Mouse (Mus musculus) liver, embryonic 12.5 days (tissue): ENCODE measurements around the gene Crabp2. TPM values are rescaled to one million over a fixed set of nuclear protein-coding genes. Genes with fewer than 3 reads are reported as not detected.
A peak's percentile ranks its signal among the peaks of the same experiment; 100 is the strongest.
"Not testable (repeated sequence)": the region's sequence is repeated elsewhere in the genome, so short reads cannot be mapped to it uniquely, and the experiment has no call there.

ENCODE experiments used
- ATAC-seq: fragments of 200-750 bp; cut with Nextera tagmentation; 2 replicates; pipeline ENCODE4 v1.8.0; 2017; ENCODE audit warnings: moderate number of reproducible peaks, mild to moderate bottlenecking, moderate library complexity
- H3K27ac ChIP-seq: fragments of 300-500 bp; sonication (generic); 2 replicates; pipeline ENCODE4 v1.5.1; 2016; ENCODE audit warnings: mild to moderate bottlenecking
- H3K27me3 ChIP-seq: fragments of 300-500 bp; sonication (generic); replicated peaks from 2 replicates; pipeline ENCODE4 v1.6.1; 2016; ENCODE audit warnings: mild to moderate bottlenecking, moderate library complexity
- H3K36me3 ChIP-seq: fragments of 300-500 bp; sonication (generic); 2 replicates; pipeline ENCODE4 v1.6.1; 2016; ENCODE audit warnings: mild to moderate bottlenecking, moderate library complexity
- H3K4me1 ChIP-seq: fragments of 300-500 bp; sonication (generic); 2 replicates; pipeline ENCODE4 v1.6.1; 2016
- H3K4me2 ChIP-seq: fragments of 300-500 bp; sonication (generic); 2 replicates; pipeline ENCODE4 v1.6.1; 2016; ENCODE audit warnings: mild to moderate bottlenecking, moderate library complexity
- H3K4me3 ChIP-seq: fragments of 300-500 bp; sonication (generic); 2 replicates; pipeline ENCODE4 v1.5.1; 2016; ENCODE audit warnings: mild to moderate bottlenecking, moderate library complexity
- H3K9ac ChIP-seq: fragments of 300-500 bp; sonication (generic); 2 replicates; pipeline ENCODE4 v1.6.1; 2016; ENCODE audit warnings: mild to moderate bottlenecking, moderate library complexity
- H3K9me3 ChIP-seq: fragments of 300-500 bp; sonication (generic); replicated peaks from 2 replicates; pipeline ENCODE4 v1.6.1; 2016; ENCODE audit warnings: mild to moderate bottlenecking, moderate library complexity
- WGBS: fragments of 180-500 bp; shearing (Covaris S2); methylation state at CpG from one replicate; pipeline ENCODE4 v1.1.7; 2016; ENCODE audit not compliant: insufficient replicate concordance; 5-methylcytosine and 5-hydroxymethylcytosine counted together
- polyA plus RNA-seq: library from polyadenylated mRNA; unstranded; fragments of >200 nt; fragmentation: Nextera tagmentation; extraction: Ambion mirVana; gene quantifications from 2 replicates; pipeline ENCODE4 v1.2.1, GENCODE M21; 2016

Gene Crabp2
- 3.9 and 6.5 TPM in 2 replicates for polyA plus RNA-seq

GRCm38 (mm10) chr3:87948378-87949265 lies at the start of gene Crabp2:
Crabp2 (plus strand) TSS chr3:87948666.
- H3K4me3 ChIP-seq: peak within 1 kb of the TSS; percentile 31
- H3K9ac ChIP-seq: no peak within 1 kb of the TSS

GRCm38 (mm10) chr3:87899266-87899665 lies 49.2 kb upstream of the Crabp2 start:
- H3K9me3 ChIP-seq: no peaks in the 10 kb centered on the region
- ATAC-seq: no peak
- no peaks in the 10 kb centered on the region for H3K36me3 ChIP-seq
- no peak overlapping the region for H3K4me3 ChIP-seq
- 76% methylated on average over 3 of the region's 3 CpGs for WGBS
- H3K4me2 ChIP-seq: peak overlapping the region; percentile 72; the same call in 1 of the 2 replicates
- no peak overlapping the region for H3K9ac ChIP-seq
- no peaks in the 10 kb centered on the region for H3K27me3 ChIP-seq
- peaks cover 47% of the 10 kb centered on the region for H3K4me1 ChIP-seq
- peak overlapping the region; percentile 31; the same call in 1 of the 2 replicates for H3K27ac ChIP-seq

More at GRCm38 (mm10) chr3:87948378-87949265, at the start of gene Crabp2:
- H3K9me3 ChIP-seq: no peaks in the 10 kb centered on the region
- peaks cover 94% of the 10 kb centered on the region for H3K27me3 ChIP-seq
- H3K4me2 ChIP-seq: peak within 1 kb of the TSS; percentile 54
- H3K27ac ChIP-seq: no peak within 1 kb of the TSS
- ATAC-seq: no peak
- H3K4me1 ChIP-seq: peaks cover 37% of the 10 kb centered on the region
- whole genome bisulfite sequencing: 5% methylated on average over 35 of the region's 35 CpGs
- H3K36me3 ChIP-seq: no peaks in the 10 kb centered on the region

- Histone ChIP-seq H3K4me3 (no peak overlapping the region), H3K4me2 (peak overlapping the region; percentile 72), H3K9ac (no peak overlapping the region), H3K27me3 (no peaks in the 10 kb centered on the region), H3K4me1 (peaks cover 49% of the 10 kb centered on the region), H3K36me3 (no peaks in the 10 kb centered on the region), H3K27ac (peak overlapping the region; percentile 98), H3K9me3 (no peaks in the 10 kb centered on the region)
- 86% methylated on average over 3 of the region's 3 CpGs for WGBS
- ATAC-seq: no peak
These were observed 48.7 kb upstream of the Crabp2 start for GRCm38 (mm10) chr3:87899776-87900175.

GRCm38 (mm10) chr3:87901036-87901624 lies 47.3 kb upstream of the Crabp2 start:
- no peaks in the 10 kb centered on the region for H3K27me3 ChIP-seq
- H3K4me2 ChIP-seq: peak overlapping the region; percentile 72

GRCm38 (mm10) chr3:87901959-87902358 lies 46.5 kb upstream of the Crabp2 start:
- H3K4me2 ChIP-seq: peak overlapping the region; percentile 72
- not testable (repeated sequence) for H3K9me3 ChIP-seq, H3K27me3 ChIP-seq, H3K36me3 ChIP-seq, ATAC-seq
- peak overlapping the region; percentile 72 for H3K9ac ChIP-seq
- peak overlapping the region; percentile 98 for H3K27ac ChIP-seq
- H3K4me3 ChIP-seq: peak overlapping the region; percentile 47
- H3K4me1 ChIP-seq: peaks cover 60% of the 10 kb centered on the region
- 48% methylated on average over 6 of the region's 6 CpGs for WGBS

More at GRCm38 (mm10) chr3:87901036-87901624, 47.3 kb upstream of the Crabp2 start:
- Histone ChIP-seq H3K9ac (peak overlapping the region; percentile 72), H3K27ac (peak overlapping the region; percentile 98), H3K4me3 (peak overlapping the region; percentile 47), H3K9me3 (no peaks in the 10 kb centered on the region), H3K36me3 (no peaks in the 10 kb centered on the region), H3K4me1 (peaks cover 60% of the 10 kb centered on the region)
- peak; percentile 85 for ATAC-seq
- 4% methylated on average over 1 of the region's 1 CpGs for WGBS

GRCm38 (mm10) chr3:87903821-87904220 lies 44.6 kb upstream of the Crabp2 start:
- peak overlapping the region; percentile 48; the same call in 1 of the 2 replicates for H3K9ac ChIP-seq

GRCm38 (mm10) chr3:87905880-87906485 lies 42.5 kb upstream of the Crabp2 start, which contains the start of gene Hdgf:
Hdgf (plus strand) TSS chr3:87906321.
- Histone ChIP-seq H3K36me3 (peaks cover 18% of the 10 kb centered on the region), H3K4me2 (peak within 1 kb of the TSS; percentile 84), H3K27ac (peak within 1 kb of the TSS; percentile 97), H3K9me3 (no peaks in the 10 kb centered on the region), H3K4me3 (peak within 1 kb of the TSS; percentile 97), H3K27me3 (no peaks in the 10 kb centered on the region), H3K9ac (peak within 1 kb of the TSS; percentile 100), H3K4me1 (peaks cover 72% of the 10 kb centered on the region)
- under 1% methylated on average over 50 of the region's 57 CpGs for whole genome bisulfite sequencing
- peak; percentile 86 for ATAC-seq

More at GRCm38 (mm10) chr3:87903821-87904220, 44.6 kb upstream of the Crabp2 start:
- Histone ChIP-seq H3K4me1 (peaks cover 71% of the 10 kb centered on the region), H3K4me3 (no peak overlapping the region), H3K9me3 (no peaks in the 10 kb centered on the region), H3K27me3 (no peaks in the 10 kb centered on the region), H3K27ac (peak overlapping the region; percentile 73), H3K36me3 (0 out of 2 replicates have a peak, but pooled peaks cover 6% of the 10 kb centered on the region), H3K4me2 (no peak overlapping the region)
- ATAC-seq: no peak
- WGBS: 62% methylated on average over 5 of the region's 5 CpGs

- Histone ChIP-seq H3K4me3 (peak overlapping the region; percentile 97), H3K36me3 (peaks cover 24% of the 10 kb centered on the region), H3K4me1 (peaks cover 72% of the 10 kb centered on the region), H3K4me2 (peak overlapping the region; percentile 84), H3K9ac (peak overlapping the region; percentile 100), H3K9me3 (no peaks in the 10 kb centered on the region), H3K27me3 (no peaks in the 10 kb centered on the region), H3K27ac (peak overlapping the region; percentile 97)
- no peak for ATAC-seq
- under 1% methylated on average over 32 of the region's 47 CpGs for WGBS
These were observed 41.9 kb upstream of the Crabp2 start for GRCm38 (mm10) chr3:87906601-87906980.

GRCm38 (mm10) chr3:87906981-87907857 lies 41.2 kb upstream of the Crabp2 start:
- peaks cover 30% of the 10 kb centered on the region for H3K36me3 ChIP-seq
- H3K4me1 ChIP-seq: peaks cover 72% of the 10 kb centered on the region
- under 1% methylated on average over 27 of the region's 27 CpGs for WGBS
- no peaks in the 10 kb centered on the region for H3K9me3 ChIP-seq
- peak; percentile 23 for ATAC-seq
- peak overlapping the region; percentile 84 for H3K4me2 ChIP-seq
- H3K27me3 ChIP-seq: no peaks in the 10 kb centered on the region
- peak overlapping the region; percentile 100 for H3K9ac ChIP-seq
- peak overlapping the region; percentile 97 for H3K27ac ChIP-seq
- H3K4me3 ChIP-seq: peak overlapping the region; percentile 97

- Histone ChIP-seq H3K4me1 (peaks cover 73% of the 10 kb centered on the region), H3K27ac (peak overlapping the region; percentile 97), H3K4me2 (peak overlapping the region; percentile 84), H3K9me3 (no peaks in the 10 kb centered on the region), H3K36me3 (peaks cover 37% of the 10 kb centered on the region), H3K4me3 (peak overlapping the region; percentile 97), H3K27me3 (no peaks in the 10 kb centered on the region), H3K9ac (peak overlapping the region; percentile 100)
- ATAC-seq: no peak
- 4% methylated on average over 1 of the region's 1 CpGs for WGBS
These were observed 40.6 kb upstream of the Crabp2 start for GRCm38 (mm10) chr3:87907906-87908305.

- Histone ChIP-seq H3K36me3 (peaks cover 52% of the 10 kb centered on the region), H3K4me1 (peaks cover 80% of the 10 kb centered on the region), H3K9ac (peak overlapping the region; percentile 100), H3K27me3 (no peaks in the 10 kb centered on the region), H3K4me2 (peak overlapping the region; percentile 84), H3K9me3 (no peaks in the 10 kb centered on the region), H3K27ac (peak overlapping the region; percentile 97), H3K4me3 (peak overlapping the region; percentile 97)
- ATAC-seq: no peak
- whole genome bisulfite sequencing: 57% methylated on average over 2 of the region's 2 CpGs
These were observed 39.1 kb upstream of the Crabp2 start for GRCm38 (mm10) chr3:87909381-87909780.
